Mouse (Mus musculus): ENCODE results near the gene Gm5269.

Gm5269 gene

GRCm38 (mm10) chr1:45877463-45877862 lies 12.6 kb downstream of the Gm5269 start:
- no peak for DNase-seq (ENCODE audit: low spot score)

- no peak for DNase-seq (ENCODE audit: low spot score)
Observed at GRCm38 (mm10) chr1:45876450-45877198, 13.4 kb downstream of the Gm5269 start.

- DNase-seq (ENCODE audit: low spot score): no peak
Observed at GRCm38 (mm10) chr1:45875640-45876039, 14.4 kb downstream of the Gm5269 start.

- no peak for DNase-seq (ENCODE audit: low spot score)
Observed at GRCm38 (mm10) chr1:45873250-45873649, 16.8 kb downstream of the Gm5269 start.

GRCm38 (mm10) chr1:45868479-45869137 lies 21.5 kb downstream of the Gm5269 start:
- DNase-seq (ENCODE audit: low spot score): no peak

GRCm38 (mm10) chr1:45868050-45868449 lies 22.0 kb downstream of the Gm5269 start:
- no peak for DNase-seq (ENCODE audit: low spot score)

- no peak for DNase-seq (ENCODE audit: low spot score)
Observed at GRCm38 (mm10) chr1:45866288-45867018, 23.6 kb downstream of the Gm5269 start.

- no peak for DNase-seq (ENCODE audit: low spot score)
Observed at GRCm38 (mm10) chr1:45865727-45866126, 24.3 kb downstream of the Gm5269 start.

GRCm38 (mm10) chr1:45865316-45865715 lies 24.8 kb downstream of the Gm5269 start:
- no peak for DNase-seq (ENCODE audit: low spot score)

- DNase-seq (ENCODE audit: low spot score): no peak
Observed at GRCm38 (mm10) chr1:45864564-45865014, 25.5 kb downstream of the Gm5269 start.

- DNase-seq (ENCODE audit: low spot score): no peak
Observed at GRCm38 (mm10) chr1:45863641-45864040, 26.4 kb downstream of the Gm5269 start.

- no peak for DNase-seq (ENCODE audit: low spot score)
Observed at GRCm38 (mm10) chr1:45861162-45861561, 28.9 kb downstream of the Gm5269 start.

GRCm38 (mm10) chr1:45860349-45860748 lies 29.7 kb downstream of the Gm5269 start:
- no peak for DNase-seq (ENCODE audit: low spot score)

- DNase-seq (ENCODE audit: low spot score): no peak
Observed at GRCm38 (mm10) chr1:45858038-45858437, 32.0 kb downstream of the Gm5269 start.

GRCm38 (mm10) chr1:45845466-45845865 lies 44.6 kb downstream of the Gm5269 start:
- no peak for DNase-seq (ENCODE audit: low spot score)
